Mouse (Mus musculus): ENCODE measurements at regions not wholly inside any gene's neighbourhood (a gene's known extent, or its start where the extent isn't known, plus 50 kb on each side); places are given as distances from the start of the nearest gene placed in this dataset.

GRCm38 (mm10) chr3:70138926-70139325 lies 131.5 kb downstream of the Otol1 start:
- peaks cover 4% of the 10 kb centered on the region; the same call in 1 of the 2 replicates for H3K4me1 ChIP-seq
- no peak overlapping the region for H3K9ac ChIP-seq (replicated peaks)
- no peaks in the 10 kb centered on the region for H3K27me3 ChIP-seq (replicated peaks)
- H3K4me2 ChIP-seq = no peak overlapping the region
- no peaks in the 10 kb centered on the region for H3K9me3 ChIP-seq (replicated peaks)
- no peak overlapping the region for H3K27ac ChIP-seq (replicated peaks)
- ATAC-seq (ENCODE audit: low FRiP score) = no peak
- WGBS = 76% methylated on average over 4 of the region's 4 CpGs
- no peak overlapping the region for H3K4me3 ChIP-seq (replicated peaks)
- no peaks in the 10 kb centered on the region for H3K36me3 ChIP-seq

- no peak for ATAC-seq (ENCODE audit: low FRiP score)
These were observed 138.3 kb downstream of the Otol1 start for GRCm38 (mm10) chr3:70145728-70146127.

GRCm38 (mm10) chr3:70151156-70151555 lies 143.7 kb downstream of the Otol1 start:
- Histone ChIP-seq H3K27me3 (replicated peaks) (no peaks in the 10 kb centered on the region), H3K4me1 (no peaks in the 10 kb centered on the region), H3K4me3 (replicated peaks) (no peak overlapping the region), H3K36me3 (no peaks in the 10 kb centered on the region), H3K9me3 (replicated peaks) (no peaks in the 10 kb centered on the region), H3K27ac (replicated peaks) (no peak overlapping the region), H3K4me2 (no peak overlapping the region), H3K9ac (replicated peaks) (no peak overlapping the region)
- ATAC-seq (ENCODE audit: low FRiP score) = no peak
- WGBS = 71% methylated on average over 5 of the region's 5 CpGs

More at GRCm38 (mm10) chr3:70145728-70146127, 138.3 kb downstream of the Otol1 start:
- no peak overlapping the region for H3K9ac ChIP-seq (replicated peaks)
- no peaks in the 10 kb centered on the region for H3K4me1 ChIP-seq
- H3K4me3 ChIP-seq (replicated peaks) = no peak overlapping the region
- no peak overlapping the region for H3K27ac ChIP-seq (replicated peaks)
- H3K27me3 ChIP-seq (replicated peaks) = no peaks in the 10 kb centered on the region
- WGBS = 88% methylated on average over 1 of the region's 1 CpGs
- no peaks in the 10 kb centered on the region for H3K9me3 ChIP-seq (replicated peaks)
- H3K4me2 ChIP-seq = no peak overlapping the region
- no peaks in the 10 kb centered on the region for H3K36me3 ChIP-seq

- 56% methylated on average over 9 of the region's 9 CpGs for WGBS
- H3K27me3 ChIP-seq (replicated peaks) = no peaks in the 10 kb centered on the region
- H3K9me3 ChIP-seq (replicated peaks) = no peaks in the 10 kb centered on the region
- no peak overlapping the region for H3K4me2 ChIP-seq
- no peak overlapping the region for H3K27ac ChIP-seq (replicated peaks)
- ATAC-seq (ENCODE audit: low FRiP score) = no peak
- no peak overlapping the region for H3K9ac ChIP-seq (replicated peaks)
- H3K4me1 ChIP-seq = no peaks in the 10 kb centered on the region
- H3K36me3 ChIP-seq = no peaks in the 10 kb centered on the region
- no peak overlapping the region for H3K4me3 ChIP-seq (replicated peaks)
These were observed 152.6 kb downstream of the Otol1 start for GRCm38 (mm10) chr3:70160043-70160442.

GRCm38 (mm10) chr3:70171667-70172066 lies 164.3 kb downstream of the Otol1 start:
- H3K4me2 ChIP-seq = no peak overlapping the region
- H3K4me3 ChIP-seq (replicated peaks) = no peak overlapping the region
- WGBS = 58% methylated on average over 4 of the region's 4 CpGs
- no peak overlapping the region for H3K9ac ChIP-seq (replicated peaks)
- H3K27me3 ChIP-seq (replicated peaks) = no peaks in the 10 kb centered on the region
- ATAC-seq (ENCODE audit: low FRiP score) = no peak
- no peak overlapping the region for H3K27ac ChIP-seq (replicated peaks)
- no peaks in the 10 kb centered on the region for H3K36me3 ChIP-seq
- H3K9me3 ChIP-seq (replicated peaks) = no peaks in the 10 kb centered on the region
- H3K4me1 ChIP-seq = no peaks in the 10 kb centered on the region

GRCm38 (mm10) chr3:70176391-70176790 lies 169.0 kb downstream of the Otol1 start:
- Histone ChIP-seq H3K9ac (replicated peaks) (no peak overlapping the region), H3K4me3 (replicated peaks) (no peak overlapping the region), H3K27me3 (replicated peaks) (no peaks in the 10 kb centered on the region), H3K4me2 (no peak overlapping the region), H3K4me1 (no peaks in the 10 kb centered on the region), H3K27ac (replicated peaks) (no peak overlapping the region), H3K36me3 (no peaks in the 10 kb centered on the region), H3K9me3 (replicated peaks) (no peaks in the 10 kb centered on the region)
- WGBS = 85% methylated on average over 1 of the region's 1 CpGs
- no peak for ATAC-seq (ENCODE audit: low FRiP score)

GRCm38 (mm10) chr3:70181611-70182010 lies 174.2 kb downstream of the Otol1 start:
- Histone ChIP-seq H3K9ac (replicated peaks) (no peak overlapping the region), H3K4me1 (no peaks in the 10 kb centered on the region), H3K27me3 (replicated peaks) (no peaks in the 10 kb centered on the region), H3K4me3 (replicated peaks) (no peak overlapping the region), H3K36me3 (no peaks in the 10 kb centered on the region), H3K4me2 (no peak overlapping the region), H3K9me3 (replicated peaks) (no peaks in the 10 kb centered on the region), H3K27ac (replicated peaks) (no peak overlapping the region)
- WGBS = 75% methylated on average over 3 of the region's 3 CpGs
- ATAC-seq (ENCODE audit: low FRiP score) = no peak

- H3K4me2 ChIP-seq = no peak overlapping the region
- H3K4me1 ChIP-seq = no peaks in the 10 kb centered on the region
- no peaks in the 10 kb centered on the region for H3K9me3 ChIP-seq (replicated peaks)
- H3K4me3 ChIP-seq (replicated peaks) = no peak overlapping the region
- H3K27me3 ChIP-seq (replicated peaks) = no peaks in the 10 kb centered on the region
- no peak overlapping the region for H3K9ac ChIP-seq (replicated peaks)
- peak; percentile 35 for ATAC-seq (ENCODE audit: low FRiP score)
- no peaks in the 10 kb centered on the region for H3K36me3 ChIP-seq
- H3K27ac ChIP-seq (replicated peaks) = no peak overlapping the region
These were observed 183.3 kb downstream of the Otol1 start for GRCm38 (mm10) chr3:70190741-70191140.

- H3K4me2 ChIP-seq = no peak overlapping the region
- H3K36me3 ChIP-seq = no peaks in the 10 kb centered on the region
- no peak overlapping the region for H3K9ac ChIP-seq (replicated peaks)
- H3K27me3 ChIP-seq (replicated peaks) = no peaks in the 10 kb centered on the region
- no peak for ATAC-seq (ENCODE audit: low FRiP score)
- H3K4me3 ChIP-seq (replicated peaks) = no peak overlapping the region
- H3K4me1 ChIP-seq = no peaks in the 10 kb centered on the region
- WGBS = 90% methylated on average over 3 of the region's 3 CpGs
- H3K9me3 ChIP-seq (replicated peaks) = no peaks in the 10 kb centered on the region
- H3K27ac ChIP-seq (replicated peaks) = no peak overlapping the region
These were observed 189.3 kb downstream of the Otol1 start for GRCm38 (mm10) chr3:70196671-70197070.

GRCm38 (mm10) chr3:70198890-70199289 lies 191.5 kb downstream of the Otol1 start:
- Histone ChIP-seq H3K9me3 (replicated peaks) (no peaks in the 10 kb centered on the region), H3K36me3 (no peaks in the 10 kb centered on the region)
- ATAC-seq (ENCODE audit: low FRiP score) = no peak

GRCm38 (mm10) chr3:70201334-70201943 lies 194.0 kb downstream of the Otol1 start:
- 70% methylated on average over 3 of the region's 3 CpGs for WGBS
- ATAC-seq (ENCODE audit: low FRiP score) = no peak
- Histone ChIP-seq H3K27ac (replicated peaks) (no peak overlapping the region), H3K36me3 (no peaks in the 10 kb centered on the region), H3K4me3 (replicated peaks) (no peak overlapping the region), H3K4me1 (no peaks in the 10 kb centered on the region), H3K4me2 (no peak overlapping the region), H3K9ac (replicated peaks) (no peak overlapping the region), H3K9me3 (replicated peaks) (no peaks in the 10 kb centered on the region), H3K27me3 (replicated peaks) (no peaks in the 10 kb centered on the region)

More at GRCm38 (mm10) chr3:70198890-70199289, 191.5 kb downstream of the Otol1 start:
- 56% methylated on average over 3 of the region's 3 CpGs for WGBS
- Histone ChIP-seq H3K27me3 (replicated peaks) (no peaks in the 10 kb centered on the region), H3K4me3 (replicated peaks) (no peak overlapping the region), H3K4me2 (no peak overlapping the region), H3K27ac (replicated peaks) (no peak overlapping the region), H3K9ac (replicated peaks) (no peak overlapping the region), H3K4me1 (no peaks in the 10 kb centered on the region)

- no peak overlapping the region for H3K27ac ChIP-seq (replicated peaks)
- no peak overlapping the region for H3K4me3 ChIP-seq (replicated peaks)
- H3K9me3 ChIP-seq (replicated peaks) = no peaks in the 10 kb centered on the region
- no peaks in the 10 kb centered on the region for H3K36me3 ChIP-seq
- H3K9ac ChIP-seq (replicated peaks) = no peak overlapping the region
- H3K27me3 ChIP-seq (replicated peaks) = no peaks in the 10 kb centered on the region
- no peak overlapping the region for H3K4me2 ChIP-seq
- no peak for ATAC-seq (ENCODE audit: low FRiP score)
- 91% methylated on average over 3 of the region's 3 CpGs for WGBS
- no peaks in the 10 kb centered on the region for H3K4me1 ChIP-seq
These were observed 207.8 kb downstream of the Otol1 start for GRCm38 (mm10) chr3:70215195-70215594.

GRCm38 (mm10) chr3:70216096-70216495 lies 208.7 kb downstream of the Otol1 start:
- Histone ChIP-seq H3K27ac (replicated peaks) (no peak overlapping the region), H3K9ac (replicated peaks) (no peak overlapping the region), H3K4me1 (no peaks in the 10 kb centered on the region), H3K4me3 (replicated peaks) (no peak overlapping the region), H3K4me2 (no peak overlapping the region), H3K27me3 (replicated peaks) (no peaks in the 10 kb centered on the region), H3K36me3 (no peaks in the 10 kb centered on the region), H3K9me3 (replicated peaks) (no peaks in the 10 kb centered on the region)
- ATAC-seq (ENCODE audit: low FRiP score) = no peak
- 53% methylated on average over 1 of the region's 1 CpGs for WGBS
